Mouse (Mus musculus) small intestine, adult 2 months (tissue): ENCODE results near the gene Rorb.

Source experiments
- CTCF ChIP-seq: fragments of 200-500 bp; IDR thresholded peaks from 2 replicates; pipeline ENCODE4 v1.5.1; 2012; ENCODE audit warnings: low read depth, mild to moderate bottlenecking, control low read depth, inconsistent platforms, low read length, moderate library complexity, mixed read lengths; ENCODE audit not compliant: insufficient replicate concordance, insufficient read length; ENCODE audit errors: extremely low read depth
- POLR2A ChIP-seq: fragments of 200-500 bp; IDR thresholded peaks from 2 replicates; pipeline ENCODE4 v1.6.1; 2012; ENCODE audit warnings: low read depth, mild to moderate bottlenecking, control low read depth, inconsistent platforms, low read length, moderate library complexity

DNA sequence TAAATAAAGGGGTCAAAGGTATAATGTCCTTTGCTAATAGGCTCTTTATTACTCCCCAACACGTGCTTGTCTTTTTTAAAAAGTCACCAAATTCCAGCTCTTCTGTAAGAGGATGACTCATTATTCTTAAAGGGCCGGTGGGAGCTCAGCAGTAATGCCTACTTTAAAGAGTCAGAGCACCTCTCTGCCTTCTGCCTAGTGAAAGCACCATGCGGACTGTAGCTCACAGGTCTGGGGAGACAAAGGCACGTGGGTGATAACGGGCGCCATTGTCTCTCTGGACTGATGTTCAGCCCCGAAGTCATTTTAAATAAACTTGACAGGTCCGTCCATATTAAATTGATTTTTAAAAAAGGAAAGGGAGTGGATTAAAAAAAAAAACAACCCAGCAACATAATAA, 33.1 kb downstream of the Rorb start:
- no peak for TF ChIP-seq CTCF
- no peak for TF ChIP-seq POLR2A
